Mouse (Mus musculus) embryonic facial prominence, embryonic 12.5 days (tissue): ENCODE measurements around the gene Cdrt4. TPM values are rescaled to one million over a fixed set of nuclear protein-coding genes. Genes with fewer than 3 reads are reported as not detected.
A peak's percentile ranks its signal among the peaks of the same experiment; 100 is the strongest.

Experiments used
- ATAC-seq: fragments of 200-750 bp; cut with Nextera tagmentation; 2 replicates; pipeline ENCODE4 v1.8.0; 2017; ENCODE audit not compliant: insufficient number of reproducible peaks, insufficient read depth, low FRiP score, low TSS enrichment
- H3K27ac ChIP-seq: fragments of 300-500 bp; sonication (generic); 2 replicates; pipeline ENCODE4 v1.5.1; 2016; ENCODE audit warnings: mild to moderate bottlenecking
- H3K27me3 ChIP-seq: fragments of 300-500 bp; sonication (generic); 2 replicates; pipeline ENCODE4 v1.6.1; 2016; ENCODE audit warnings: mild to moderate bottlenecking, moderate library complexity
- H3K36me3 ChIP-seq: fragments of 300-500 bp; sonication (generic); 2 replicates; pipeline ENCODE4 v1.6.1; 2016; ENCODE audit warnings: mild to moderate bottlenecking
- H3K4me1 ChIP-seq: fragments of 300-500 bp; sonication (generic); 2 replicates; pipeline ENCODE4 v1.6.1; 2016
- H3K4me2 ChIP-seq: fragments of 300-500 bp; sonication (generic); replicated peaks from 2 replicates; pipeline ENCODE4 v1.6.1; 2016; ENCODE audit warnings: mild to moderate bottlenecking, moderate library complexity
- H3K4me3 ChIP-seq: fragments of 300-500 bp; sonication (generic); 2 replicates; pipeline ENCODE4 v1.5.1; 2016; ENCODE audit warnings: mild to moderate bottlenecking
- H3K9ac ChIP-seq: fragments of 300-500 bp; sonication (generic); 2 replicates; pipeline ENCODE4 v1.6.1; 2016; ENCODE audit warnings: mild to moderate bottlenecking, moderate library complexity
- H3K9me3 ChIP-seq: fragments of 300-500 bp; sonication (generic); 2 replicates; pipeline ENCODE4 v1.6.1; 2016; ENCODE audit warnings: mild to moderate bottlenecking, moderate library complexity
- WGBS: fragments of 180-500 bp; shearing (Covaris S2); methylation state at CpG from one replicate; pipeline ENCODE4 v1.1.7; 2016; 5-methylcytosine and 5-hydroxymethylcytosine counted together
- polyA plus RNA-seq: library from polyadenylated mRNA; unstranded; fragments of >200 nt; fragmentation: Nextera tagmentation; extraction: Ambion mirVana; gene quantifications from 2 replicates; pipeline ENCODE4 v1.2.1, GENCODE M21; 2016

Cdrt4 gene
- polyA plus RNA-seq, 1 experiment from 2014 or later = 0.32 TPM

GRCm38 (mm10) chr11:62921052-62921977 lies 29.7 kb upstream of the Cdrt4 start:
- no peaks in the 10 kb centered on the region for H3K9me3 ChIP-seq
- ATAC-seq = peak; percentile 92
- H3K4me3 ChIP-seq = peak overlapping the region; percentile 26
- peaks cover 15% of the 10 kb centered on the region for H3K4me1 ChIP-seq
- H3K4me2 ChIP-seq = peak overlapping the region; percentile 48
- H3K27me3 ChIP-seq = no peaks in the 10 kb centered on the region
- H3K9ac ChIP-seq = no peak overlapping the region
- H3K27ac ChIP-seq = peak overlapping the region; percentile 93
- WGBS = 13% methylated on average over 25 of the region's 25 CpGs
- no peaks in the 10 kb centered on the region for H3K36me3 ChIP-seq

GRCm38 (mm10) chr11:62924091-62924761 lies 26.8 kb upstream of the Cdrt4 start:
- no peak overlapping the region for H3K27ac ChIP-seq
- no peak for ATAC-seq
- H3K9me3 ChIP-seq = no peaks in the 10 kb centered on the region
- WGBS = 82% methylated on average over 6 of the region's 6 CpGs
- H3K27me3 ChIP-seq = no peaks in the 10 kb centered on the region
- H3K9ac ChIP-seq = no peak overlapping the region
- no peak overlapping the region for H3K4me3 ChIP-seq
- no peak overlapping the region for H3K4me2 ChIP-seq
- no peaks in the 10 kb centered on the region for H3K36me3 ChIP-seq
- peaks cover 10% of the 10 kb centered on the region for H3K4me1 ChIP-seq

- no peak overlapping the region for H3K9ac ChIP-seq
- no peak overlapping the region for H3K4me3 ChIP-seq
- no peak overlapping the region for H3K27ac ChIP-seq
- no peak for ATAC-seq
- no peaks in the 10 kb centered on the region for H3K4me1 ChIP-seq
- no peaks in the 10 kb centered on the region for H3K9me3 ChIP-seq
- H3K36me3 ChIP-seq = no peaks in the 10 kb centered on the region
- no peaks in the 10 kb centered on the region for H3K27me3 ChIP-seq
- H3K4me2 ChIP-seq = no peak overlapping the region
- 48% methylated on average over 3 of the region's 3 CpGs for WGBS
Observed at GRCm38 (mm10) chr11:62929799-62930198, 21.2 kb upstream of the Cdrt4 start.

GRCm38 (mm10) chr11:62930574-62930973 lies 20.4 kb upstream of the Cdrt4 start:
- H3K4me2 ChIP-seq = no peak overlapping the region
- no peaks in the 10 kb centered on the region for H3K9me3 ChIP-seq
- WGBS = 78% methylated on average over 4 of the region's 4 CpGs
- no peak overlapping the region for H3K4me3 ChIP-seq
- H3K4me1 ChIP-seq = no peaks in the 10 kb centered on the region
- H3K36me3 ChIP-seq = no peaks in the 10 kb centered on the region
- ATAC-seq = no peak
- no peak overlapping the region for H3K27ac ChIP-seq
- H3K9ac ChIP-seq = no peak overlapping the region
- H3K27me3 ChIP-seq = no peaks in the 10 kb centered on the region

GRCm38 (mm10) chr11:62931141-62931540 lies 19.9 kb upstream of the Cdrt4 start:
- Histone ChIP-seq H3K27ac (no peak overlapping the region), H3K4me1 (no peaks in the 10 kb centered on the region), H3K4me2 (no peak overlapping the region), H3K9ac (no peak overlapping the region), H3K27me3 (no peaks in the 10 kb centered on the region), H3K4me3 (no peak overlapping the region), H3K9me3 (no peaks in the 10 kb centered on the region), H3K36me3 (no peaks in the 10 kb centered on the region)
- ATAC-seq = no peak
- WGBS = 79% methylated on average over 5 of the region's 5 CpGs

- ATAC-seq = no peak
- H3K27ac ChIP-seq = no peak overlapping the region
- no peak overlapping the region for H3K9ac ChIP-seq
- no peaks in the 10 kb centered on the region for H3K27me3 ChIP-seq
- H3K9me3 ChIP-seq = no peaks in the 10 kb centered on the region
- no peak overlapping the region for H3K4me3 ChIP-seq
- no peak overlapping the region for H3K4me2 ChIP-seq
- WGBS = 91% methylated on average over 9 of the region's 9 CpGs
- no peaks in the 10 kb centered on the region for H3K4me1 ChIP-seq
- no peaks in the 10 kb centered on the region for H3K36me3 ChIP-seq
Observed at GRCm38 (mm10) chr11:62933099-62933498, 17.9 kb upstream of the Cdrt4 start.

GRCm38 (mm10) chr11:62934795-62935514 lies 16.0 kb upstream of the Cdrt4 start:
- Histone ChIP-seq H3K9me3 (no peaks in the 10 kb centered on the region), H3K4me1 (no peaks in the 10 kb centered on the region), H3K27ac (no peak overlapping the region), H3K36me3 (no peaks in the 10 kb centered on the region), H3K4me2 (no peak overlapping the region), H3K4me3 (no peak overlapping the region), H3K9ac (no peak overlapping the region), H3K27me3 (no peaks in the 10 kb centered on the region)
- ATAC-seq = no peak
- WGBS = 86% methylated on average over 11 of the region's 11 CpGs

- Histone ChIP-seq H3K36me3 (no peaks in the 10 kb centered on the region), H3K4me2 (no peak overlapping the region), H3K9ac (no peak overlapping the region), H3K27ac (no peak overlapping the region), H3K27me3 (no peaks in the 10 kb centered on the region), H3K4me1 (no peaks in the 10 kb centered on the region), H3K9me3 (no peaks in the 10 kb centered on the region), H3K4me3 (no peak overlapping the region)
- 80% methylated on average over 6 of the region's 6 CpGs for WGBS
- ATAC-seq = no peak
Observed at GRCm38 (mm10) chr11:62937986-62938385, 13.0 kb upstream of the Cdrt4 start.

GRCm38 (mm10) chr11:62938921-62939320 lies 12.1 kb upstream of the Cdrt4 start:
- WGBS = 82% methylated on average over 5 of the region's 5 CpGs
- H3K4me1 ChIP-seq = no peaks in the 10 kb centered on the region
- H3K36me3 ChIP-seq = no peaks in the 10 kb centered on the region
- H3K4me3 ChIP-seq = no peak overlapping the region
- H3K9me3 ChIP-seq = no peaks in the 10 kb centered on the region
- H3K27me3 ChIP-seq = no peaks in the 10 kb centered on the region
- no peak overlapping the region for H3K27ac ChIP-seq
- H3K9ac ChIP-seq = no peak overlapping the region
- no peak for ATAC-seq
- no peak overlapping the region for H3K4me2 ChIP-seq

GRCm38 (mm10) chr11:62940176-62940575 lies 10.8 kb upstream of the Cdrt4 start:
- Histone ChIP-seq H3K9me3 (no peaks in the 10 kb centered on the region), H3K4me2 (no peak overlapping the region), H3K36me3 (no peaks in the 10 kb centered on the region), H3K27ac (no peak overlapping the region), H3K4me3 (no peak overlapping the region), H3K4me1 (no peaks in the 10 kb centered on the region), H3K27me3 (no peaks in the 10 kb centered on the region), H3K9ac (no peak overlapping the region)
- ATAC-seq = no peak
- WGBS = 93% methylated on average over 3 of the region's 3 CpGs

- ATAC-seq = no peak
- 68% methylated on average over 6 of the region's 6 CpGs for WGBS
- Histone ChIP-seq H3K36me3 (no peaks in the 10 kb centered on the region), H3K4me2 (no peak overlapping the region), H3K4me1 (no peaks in the 10 kb centered on the region), H3K27me3 (no peaks in the 10 kb centered on the region), H3K9me3 (no peaks in the 10 kb centered on the region), H3K27ac (no peak overlapping the region), H3K4me3 (no peak overlapping the region), H3K9ac (no peak overlapping the region)
Observed at GRCm38 (mm10) chr11:62943538-62943937, 7.5 kb upstream of the Cdrt4 start.
